Mouse (Mus musculus) cerebellum, postnatal 36 days (tissue): ENCODE results near the gene Nars2.

Experiments
- DNase-seq, 2 experiments: peaks; one replicate each; pipeline ENCODE4 v3.0.0; 2021 to 2022; ENCODE audit warnings: mixed read lengths in 2 of 2

Gene Nars2

DNA sequence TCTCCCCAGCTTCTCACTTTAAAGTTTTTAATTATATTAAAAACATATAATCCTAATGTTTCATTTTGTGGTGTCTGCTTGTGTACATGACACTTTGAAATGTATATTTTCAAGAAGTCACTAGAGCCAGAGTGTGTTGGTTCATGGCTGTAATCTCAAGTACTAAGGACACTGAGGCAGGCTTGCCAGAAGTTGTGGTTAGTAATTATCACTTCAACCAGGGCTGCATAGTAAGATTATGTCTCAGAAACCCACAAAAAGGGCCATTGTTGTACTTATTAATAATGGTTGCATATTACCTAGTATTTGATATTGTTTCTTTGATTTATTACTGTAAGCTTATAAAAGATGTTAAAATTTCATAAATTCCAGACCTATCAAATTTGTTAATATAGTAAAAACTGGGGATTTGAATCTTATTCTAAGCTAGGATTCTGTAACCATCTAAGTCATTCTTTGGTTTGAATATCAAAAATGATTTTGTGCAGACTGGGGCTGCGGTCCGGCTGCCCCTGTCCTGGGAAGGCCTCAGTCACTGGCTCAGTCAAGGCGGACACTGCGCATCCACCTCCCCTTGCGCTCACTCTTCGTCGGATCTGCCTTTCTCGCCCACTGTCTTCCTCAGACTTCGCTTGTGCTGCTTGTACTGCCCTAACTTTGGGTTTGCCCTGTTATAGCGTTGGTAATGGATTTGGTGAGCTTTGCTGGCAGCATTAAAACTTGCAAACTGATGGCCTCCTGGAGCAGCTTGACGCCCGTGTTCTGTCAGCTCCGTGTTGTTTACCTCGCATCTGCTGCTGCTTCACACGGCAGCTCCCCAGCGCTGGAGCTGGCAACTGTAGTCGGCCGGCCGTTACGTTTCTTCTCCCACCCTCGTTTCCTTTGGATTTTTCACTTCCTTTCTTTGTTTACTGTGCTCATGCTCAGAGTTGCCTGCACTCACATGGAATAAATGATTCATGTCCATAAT is 20.0 kb downstream of the Nars2 start:
- no peak for DNase-seq

DNA sequence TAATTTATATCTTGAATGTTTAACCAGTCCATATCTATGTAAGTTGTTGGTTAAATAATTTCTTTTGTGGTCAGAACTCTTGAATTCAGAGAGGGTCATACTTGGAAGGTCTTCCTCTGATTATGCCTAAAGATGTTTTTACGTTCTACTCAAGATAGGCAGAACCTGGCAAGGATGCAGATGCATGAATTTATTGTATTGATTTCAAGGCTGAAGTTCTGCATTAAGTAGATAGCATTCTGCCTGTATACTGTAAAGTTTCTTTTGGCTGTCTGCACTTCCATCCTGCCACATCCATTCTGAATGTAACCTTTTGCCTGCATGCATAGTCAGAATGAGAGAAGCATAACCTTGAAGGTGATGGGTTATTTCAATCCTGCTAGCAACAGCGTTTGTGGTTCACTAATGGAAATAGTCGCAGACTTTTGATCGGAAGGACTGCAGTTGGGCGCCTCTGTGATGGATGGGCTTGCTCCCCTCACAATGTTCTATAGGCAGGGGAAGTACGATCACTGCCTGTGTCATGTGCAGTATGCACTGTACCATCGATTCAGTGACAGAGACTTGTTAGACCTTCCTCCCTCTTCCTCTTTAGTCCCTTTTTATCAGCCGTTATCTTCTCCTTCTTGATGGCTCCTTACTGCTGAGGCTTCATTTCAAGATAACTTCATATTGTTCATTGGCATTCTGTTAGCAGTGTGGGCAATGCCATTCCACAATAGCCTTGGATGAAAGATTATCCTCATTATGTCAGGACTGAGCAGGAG is 21.0 kb downstream of the Nars2 start:
- DNase-seq = no peak

DNA sequence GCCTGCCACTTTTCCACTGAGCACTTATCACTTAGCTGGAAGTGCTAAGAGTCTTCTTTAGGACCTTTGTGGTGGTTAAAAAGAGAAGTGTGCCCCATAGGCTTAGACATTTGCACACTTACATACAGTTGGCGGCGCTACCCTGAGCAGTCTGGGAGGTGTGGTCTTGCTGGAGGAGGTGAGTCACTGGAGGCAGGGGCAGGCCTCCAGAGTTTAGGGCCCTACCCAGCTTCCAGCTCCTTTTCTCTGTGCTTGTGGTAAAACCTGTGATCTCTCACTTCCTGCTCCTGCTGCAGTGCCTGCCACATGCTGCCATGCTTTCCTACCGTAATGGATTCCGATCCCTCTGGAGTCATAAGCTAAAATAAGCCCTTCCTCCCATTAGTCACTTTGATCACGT is 24.6 kb downstream of the Nars2 start:
- no peak for DNase-seq

DNA sequence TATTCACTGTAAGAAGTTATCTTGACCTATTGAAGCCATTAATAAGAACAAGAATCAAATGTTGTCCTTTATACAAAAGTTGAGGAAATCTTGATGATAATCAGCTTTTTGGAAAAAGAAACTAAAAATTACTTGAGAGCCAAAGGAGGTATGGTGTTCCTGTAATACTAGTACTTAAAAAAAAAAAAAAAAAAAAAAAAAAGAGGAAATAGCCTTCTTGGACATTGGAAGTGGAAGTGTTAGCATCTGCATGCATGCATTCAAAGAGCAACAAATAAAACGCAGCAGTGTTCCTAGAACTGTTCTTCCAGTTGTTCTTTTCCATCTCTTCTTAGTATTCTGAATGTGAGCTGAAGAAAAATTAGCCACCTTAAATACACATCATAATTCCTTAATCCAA is 25.9 kb downstream of the Nars2 start:
- DNase-seq = no peak

DNA sequence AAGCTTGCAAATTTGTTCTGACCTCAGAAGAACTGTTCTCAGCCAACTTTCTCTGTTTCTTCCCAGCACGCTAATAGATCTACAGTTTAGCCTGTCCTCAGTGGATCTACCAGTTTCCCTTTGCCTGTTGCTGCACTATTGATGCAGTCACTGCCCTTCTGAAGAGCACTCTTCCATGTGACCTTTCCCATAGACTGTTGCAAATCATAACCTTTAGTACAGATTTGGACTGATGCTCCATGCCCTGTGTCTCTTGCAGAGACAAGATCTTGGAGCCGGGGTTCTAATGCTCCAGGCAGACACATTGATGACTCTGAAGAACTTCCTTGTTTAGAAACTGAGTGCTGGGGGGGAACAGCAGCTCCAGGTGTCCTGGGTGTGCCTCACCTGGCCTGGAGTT is 30.1 kb downstream of the Nars2 start:
- DNase-seq = no peak

DNA sequence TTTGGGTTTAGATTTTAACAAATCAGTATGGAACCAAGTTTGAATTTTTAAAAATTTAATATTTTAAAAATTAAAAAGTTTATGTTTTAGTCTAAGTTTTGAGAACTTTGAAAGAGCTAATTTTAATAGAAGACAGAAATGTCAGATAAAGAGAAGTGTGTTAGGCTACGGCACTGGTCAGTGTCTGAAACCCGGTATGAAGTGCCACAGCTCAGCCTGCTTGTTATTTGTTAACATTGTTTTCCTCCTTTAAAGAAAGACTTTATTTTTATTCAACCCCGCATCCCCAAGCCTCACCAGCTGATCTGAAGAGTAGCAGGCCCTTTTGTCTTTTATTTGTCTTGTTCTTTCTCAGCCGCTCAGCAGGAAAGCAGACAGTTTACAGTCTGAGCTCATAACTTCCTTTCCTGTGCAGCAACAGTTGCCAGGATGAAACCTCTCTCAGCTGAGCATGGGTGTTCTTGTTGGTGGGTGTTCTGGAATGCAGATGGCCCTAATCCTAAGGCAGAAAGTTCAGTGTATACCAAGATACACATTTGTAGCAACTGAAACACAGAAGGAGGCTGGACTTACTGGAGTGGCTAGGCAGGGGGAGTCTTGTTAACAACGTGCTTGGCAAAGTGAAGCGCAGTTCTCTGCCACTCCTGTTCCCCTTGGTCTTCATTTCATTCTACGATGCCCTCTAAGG is 32.5 kb downstream of the Nars2 start:
- DNase-seq = no peak

DNA sequence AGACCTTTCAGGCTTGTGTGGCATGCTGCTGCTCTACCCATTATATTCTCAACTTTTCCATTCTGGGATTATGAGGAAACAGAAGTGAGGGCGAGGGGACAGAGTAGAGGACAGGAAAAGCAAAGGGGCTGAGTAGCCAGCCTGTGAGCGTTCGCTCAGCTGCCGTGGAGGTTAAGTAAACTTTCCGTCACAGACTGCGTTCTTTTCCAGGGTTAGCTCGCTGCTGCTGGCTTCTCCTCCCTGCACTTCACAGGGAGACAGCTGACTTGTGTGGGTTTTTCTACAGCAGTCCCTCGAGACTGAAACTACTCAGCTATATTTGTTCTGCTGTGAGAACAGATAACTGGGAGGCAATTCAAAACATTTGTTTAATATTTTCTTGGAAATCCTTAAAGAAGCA is 34.5 kb downstream of the Nars2 start:
- DNase-seq = no peak

DNA sequence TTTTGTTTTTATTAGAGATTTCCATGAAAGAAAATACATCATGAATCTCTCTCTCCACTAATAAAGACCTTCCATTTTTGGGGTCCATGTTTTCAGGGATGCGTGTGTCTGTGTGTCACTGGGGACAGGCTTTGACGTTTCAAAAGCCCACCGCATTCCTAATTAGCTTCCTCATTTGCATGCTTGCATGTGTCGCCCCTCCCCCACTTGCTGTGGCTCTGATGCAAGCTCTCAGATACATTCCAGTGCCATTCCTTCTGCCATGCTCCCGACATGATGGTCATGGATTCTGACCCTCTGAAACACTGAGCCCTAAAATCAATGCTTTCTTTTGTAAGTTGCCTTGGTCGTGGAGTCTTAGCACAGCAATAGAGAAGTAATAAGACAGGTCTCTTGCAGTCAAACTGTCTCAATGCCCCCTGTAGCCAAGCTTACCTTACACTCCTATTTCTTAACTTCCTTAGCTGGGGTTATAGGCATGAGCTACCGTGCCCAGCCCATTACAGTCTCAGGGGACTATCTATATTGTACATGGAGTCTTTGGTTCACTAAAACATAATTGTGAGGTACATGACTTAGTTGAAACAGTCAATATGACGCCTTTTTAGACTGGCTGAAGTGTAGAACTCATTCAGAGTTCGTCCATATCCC is 35.6 kb downstream of the Nars2 start:
- no peak for DNase-seq

DNA sequence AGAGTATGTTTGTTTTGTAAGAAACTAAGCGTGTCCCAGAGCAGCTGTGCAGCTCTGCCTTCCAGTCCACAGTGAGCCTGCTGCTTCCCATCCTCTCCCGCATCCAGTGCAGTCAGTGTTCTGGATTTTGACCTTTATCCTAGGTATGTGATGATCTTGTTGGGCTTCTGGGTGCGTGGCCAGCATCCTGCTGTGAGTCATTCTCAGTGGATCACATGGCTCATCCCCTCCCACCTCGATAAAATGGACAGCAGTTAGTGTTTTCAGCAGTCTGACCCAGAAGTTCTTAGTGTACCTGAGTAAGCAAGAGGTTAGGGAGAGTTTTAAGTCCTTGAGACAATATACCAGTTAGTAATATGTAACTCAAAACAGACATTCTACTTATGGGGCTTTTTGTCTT is 36.4 kb downstream of the Nars2 start:
- no peak for DNase-seq

DNA sequence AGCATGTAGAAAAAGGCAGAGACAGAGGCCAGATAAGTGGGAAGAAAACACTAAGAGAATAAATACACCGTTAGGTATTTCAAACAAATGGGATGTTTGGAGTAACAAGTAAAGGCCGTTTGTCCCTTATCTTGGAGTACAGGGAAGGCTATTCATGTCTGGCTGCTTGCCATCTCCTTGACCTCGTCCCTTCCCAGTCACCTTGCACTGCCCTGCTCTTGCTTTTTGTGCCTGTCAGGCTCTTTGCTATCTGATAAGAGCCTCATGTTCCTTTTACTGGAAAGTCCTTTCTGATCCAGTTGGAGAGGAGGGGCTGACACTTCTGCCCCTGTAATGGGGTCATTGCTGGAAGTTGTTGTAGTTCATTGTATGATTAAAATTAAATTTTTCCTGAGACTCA is 61.7 kb downstream of the Nars2 start:
- no peak for DNase-seq

DNA sequence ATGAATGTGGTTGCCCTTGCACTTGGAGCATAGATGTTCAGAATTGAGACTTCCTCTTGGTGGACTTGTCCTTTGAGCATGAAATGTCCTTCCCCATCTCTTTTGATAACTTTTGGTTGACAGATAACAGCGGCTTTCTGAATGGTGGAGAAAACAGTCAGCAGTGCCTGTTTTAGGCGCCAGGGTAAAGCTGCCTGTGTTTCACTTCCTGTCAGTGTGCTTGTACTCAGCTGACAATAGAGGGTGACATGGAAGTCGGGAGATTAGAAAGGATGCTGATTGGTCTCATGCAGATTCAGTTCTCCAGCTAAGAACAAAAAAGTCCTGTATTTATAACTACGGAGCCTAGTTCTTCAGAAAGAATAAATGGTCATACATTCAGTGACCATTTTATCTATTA is 66.7 kb downstream of the Nars2 start:
- DNase-seq = no peak

DNA sequence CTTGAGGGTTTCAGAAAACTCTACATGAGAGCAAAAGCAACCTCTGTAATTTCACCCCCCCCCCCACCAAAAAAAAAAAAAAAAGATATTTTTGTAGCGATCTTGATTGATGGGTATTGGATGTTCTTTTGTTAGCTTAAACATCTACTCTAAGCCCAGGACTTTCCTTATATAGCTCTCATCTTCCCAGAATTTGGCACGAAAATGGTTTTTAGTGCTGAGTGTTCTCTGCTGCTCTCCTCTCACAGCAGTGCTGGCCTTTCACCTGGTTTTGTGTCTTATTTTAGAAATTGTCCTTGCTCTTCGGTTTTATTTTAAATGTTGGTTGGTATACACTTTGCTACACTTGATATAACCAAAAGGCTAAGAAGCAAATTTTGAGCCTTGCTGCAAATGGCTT is 67.1 kb downstream of the Nars2 start:
- no peak for DNase-seq

DNA sequence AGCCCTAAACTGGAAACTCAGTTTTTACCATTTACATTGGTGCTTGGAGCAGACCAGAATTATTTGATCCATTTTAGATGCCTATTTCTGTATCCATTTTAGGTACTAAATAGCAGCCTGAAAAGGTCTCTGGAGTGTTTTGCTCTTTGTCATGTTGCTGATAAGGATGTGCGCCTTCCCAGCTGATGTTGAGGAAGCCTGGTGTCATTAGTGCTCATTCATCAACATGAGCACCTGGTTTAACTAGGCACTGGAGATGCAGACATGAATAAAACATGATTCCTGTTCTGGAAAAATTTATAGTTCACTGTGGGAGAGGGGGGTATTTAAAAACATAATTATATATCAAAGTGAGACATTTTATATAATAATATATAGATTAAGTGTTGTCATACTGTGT is 68.0 kb downstream of the Nars2 start:
- DNase-seq = no peak

DNA sequence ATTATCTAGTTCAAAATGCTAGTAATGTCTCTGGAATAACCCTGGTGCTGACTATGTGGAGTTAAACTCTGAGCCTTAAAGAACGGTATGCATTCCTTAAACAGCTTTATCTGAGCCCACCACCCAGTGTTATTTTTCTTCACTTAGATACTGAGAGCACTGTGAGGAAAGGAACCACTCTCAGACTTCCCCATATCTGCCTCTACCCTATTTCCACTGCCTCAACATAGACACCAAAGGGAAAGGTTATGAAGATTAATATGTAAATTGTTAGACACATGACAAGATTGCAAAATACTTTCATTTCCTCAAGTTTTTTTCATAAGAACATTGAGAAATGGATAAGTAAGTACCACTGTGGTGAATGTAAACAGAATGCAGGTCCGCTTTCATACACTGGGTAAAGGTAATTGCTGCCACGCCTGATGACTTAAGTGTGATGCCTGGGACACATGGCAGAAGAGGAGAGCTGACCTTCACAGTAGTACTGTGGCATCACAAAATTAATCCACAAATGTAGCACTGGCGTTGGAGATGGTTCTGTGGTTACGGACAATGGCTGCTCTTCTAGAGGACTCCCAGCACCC is 75.6 kb downstream of the Nars2 start:
- no peak for DNase-seq

DNA sequence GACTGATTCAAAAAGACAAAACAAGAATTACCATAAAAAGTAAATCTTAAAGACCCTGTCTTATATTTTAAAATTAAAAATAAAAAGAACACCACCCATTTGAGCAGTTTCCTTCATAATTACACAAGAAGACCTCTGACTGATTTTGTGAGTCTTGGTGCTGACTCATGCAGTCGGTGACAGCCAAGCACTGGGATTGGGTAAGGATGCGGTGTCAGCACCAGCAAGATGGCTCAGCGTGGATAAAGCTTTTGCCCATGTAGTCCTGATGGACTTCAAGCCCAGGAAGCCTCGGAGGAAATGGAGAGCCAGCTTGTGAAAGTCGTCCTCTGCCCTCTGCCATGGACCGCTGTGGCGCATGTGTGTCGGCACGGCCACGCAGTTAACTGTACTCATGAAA is 77.8 kb downstream of the Nars2 start:
- no peak for DNase-seq

DNA sequence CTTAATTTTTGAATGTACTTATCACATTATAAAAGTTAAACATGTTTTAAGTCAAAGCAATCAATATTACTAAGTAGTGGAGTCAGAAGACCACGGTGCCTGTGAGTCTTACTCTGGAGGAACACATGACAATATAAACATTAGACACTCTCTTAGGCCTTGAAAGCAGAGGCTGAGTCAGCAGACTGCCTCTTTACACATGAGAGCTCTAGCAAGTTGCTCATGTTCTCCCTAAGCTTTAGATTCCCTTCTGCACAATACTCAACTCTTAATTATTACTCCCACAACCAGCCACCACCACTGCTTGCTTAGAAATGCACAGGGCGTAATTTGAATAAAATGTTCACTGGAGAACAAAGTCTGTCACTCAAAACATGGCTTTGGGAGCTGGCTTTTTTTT is 81.1 kb downstream of the Nars2 start:
- no peak for DNase-seq

DNA sequence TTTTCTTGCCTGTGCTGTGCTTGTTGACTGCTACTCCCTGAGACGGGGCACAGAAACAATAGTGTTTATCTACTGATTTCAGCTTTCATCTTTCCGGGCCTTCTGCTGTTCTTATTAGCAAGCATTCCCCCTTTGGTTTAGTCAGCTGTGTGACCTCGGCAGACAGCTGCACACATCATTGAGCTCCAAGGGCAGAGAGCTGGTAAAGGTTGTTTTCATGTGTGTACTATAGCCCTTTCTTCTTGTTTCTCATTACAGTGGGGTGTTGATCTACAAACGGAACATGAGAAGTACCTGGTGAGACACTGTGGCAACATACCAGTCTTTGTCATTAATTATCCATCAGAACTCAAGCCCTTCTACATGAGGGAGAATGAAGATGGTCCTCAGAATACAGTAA is 88.3 kb downstream of the Nars2 start:
- no peak for DNase-seq

DNA sequence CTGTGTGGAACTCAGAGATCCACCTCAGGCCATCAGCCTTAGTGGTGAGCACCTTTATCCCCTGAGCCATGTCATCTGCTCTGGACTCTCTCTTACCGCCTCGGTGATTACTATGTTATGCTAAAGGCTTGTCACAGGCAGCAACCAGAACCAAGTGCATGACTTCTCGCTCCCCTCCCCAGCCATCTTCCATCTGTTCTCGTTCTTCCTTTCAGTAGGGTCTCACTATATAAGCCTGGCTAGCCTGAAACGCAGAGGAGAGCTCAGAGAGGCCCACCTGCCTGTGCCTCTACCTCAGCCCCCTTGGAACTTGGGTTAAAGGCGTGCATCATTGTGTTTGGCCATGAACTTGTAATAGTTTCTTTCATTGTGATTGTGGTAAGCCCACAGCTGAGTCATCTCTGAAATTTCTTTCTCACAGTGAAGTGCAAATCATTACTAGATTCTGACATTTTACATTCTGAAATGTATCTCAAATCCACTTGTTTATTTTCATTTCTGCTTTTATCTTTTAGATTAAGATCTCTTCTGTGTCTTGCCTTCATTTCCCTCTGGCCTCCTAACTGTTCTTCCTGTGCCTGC is 90.7 kb downstream of the Nars2 start:
- DNase-seq = no peak

DNA sequence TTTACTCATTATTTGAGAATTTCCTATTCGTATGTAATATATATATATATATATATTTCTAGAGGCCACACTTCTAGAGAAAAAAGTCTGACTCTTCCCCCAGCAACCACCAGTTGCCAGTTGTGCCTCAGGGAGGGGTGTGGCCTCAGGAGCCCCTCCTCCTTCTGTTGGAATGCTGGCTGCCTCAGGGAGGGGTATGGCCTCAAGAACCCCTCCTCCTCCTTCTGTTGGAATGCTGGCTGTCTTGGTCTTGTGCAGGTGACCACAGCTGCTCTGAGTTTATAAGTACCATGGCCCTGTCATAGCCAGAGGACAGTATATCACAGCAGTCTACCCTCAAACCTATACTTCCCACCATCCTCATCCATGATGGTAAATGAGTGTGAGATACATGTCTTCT is 91.7 kb downstream of the Nars2 start:
- DNase-seq = no peak

DNA sequence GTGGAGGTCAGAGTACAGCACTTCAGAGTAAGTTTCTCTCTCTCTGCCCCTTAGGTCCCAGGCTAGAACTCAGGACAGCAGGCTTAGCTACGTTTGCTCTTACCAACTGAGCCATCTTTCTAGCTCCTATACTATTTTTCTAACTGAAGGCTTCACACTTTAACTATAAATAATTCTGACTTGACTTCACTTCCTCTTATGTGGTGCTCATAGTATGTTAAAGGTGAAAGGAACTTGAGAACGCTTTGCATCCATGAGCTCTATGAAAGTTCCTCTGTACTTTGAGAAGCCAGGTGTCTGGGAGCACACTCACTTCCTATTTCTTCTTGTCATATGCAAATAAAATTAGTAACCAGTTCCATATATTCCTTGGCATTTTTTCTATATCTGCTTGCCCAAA is 109.7 kb downstream of the Nars2 start:
- no peak for DNase-seq

DNA sequence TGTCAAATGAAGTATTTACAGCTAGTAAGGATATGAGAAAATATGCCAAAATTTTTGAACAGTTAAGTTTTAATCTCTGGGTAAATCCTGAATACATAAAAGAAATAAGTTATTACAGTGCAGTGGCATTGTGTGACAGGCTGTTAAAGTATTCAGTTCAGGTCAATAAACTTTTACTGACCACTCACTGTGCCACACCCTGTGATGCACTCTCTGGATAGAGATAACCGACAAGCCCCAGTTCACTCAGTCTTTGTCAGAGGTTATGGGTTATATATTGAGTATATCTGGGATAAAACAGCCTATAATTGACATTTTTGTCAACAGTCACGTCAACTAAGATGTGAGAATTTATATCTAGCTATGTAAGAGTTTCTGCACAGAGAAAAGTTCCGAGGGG is 120.2 kb downstream of the Nars2 start:
- DNase-seq = no peak

DNA sequence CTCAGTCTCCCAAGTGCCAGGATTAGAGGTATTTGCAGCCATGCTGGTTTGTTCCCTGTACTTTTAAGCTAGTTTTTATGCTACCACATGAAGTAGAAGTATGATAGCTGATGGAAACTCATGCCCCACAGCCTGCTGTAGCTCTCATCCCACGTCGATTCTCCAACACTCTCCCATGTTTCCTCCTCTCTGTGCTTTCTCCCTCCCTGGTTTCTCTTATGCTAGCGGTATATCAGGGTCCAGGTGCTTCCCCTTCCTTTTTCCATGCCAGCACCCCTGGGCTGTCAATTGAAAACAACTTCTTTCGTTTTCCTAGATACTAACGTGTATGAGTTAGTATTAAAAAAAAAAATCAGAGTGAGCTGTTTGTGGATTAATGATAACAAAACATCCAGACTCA is 120.8 kb downstream of the Nars2 start:
- no peak for DNase-seq
